Mouse (Mus musculus) spleen, embryonic (tissue): Measurements from ENCODE around the gene Med11.
"Not testable (repeated sequence)": the region's sequence is repeated elsewhere in the genome, so short reads cannot be mapped to it uniquely, and the experiment has no call there.

ENCODE experiments used
- CTCF ChIA-PET: fragments of 350-600 bp; sonication (Branson Sonifier 250); formaldehyde crosslinking; loops from one replicate; lab custom pipeline; 2022; lab: Charles Lee

Gene Med11

GRCm38 (mm10) chr11:70451797-70452498, at the start of gene Med11:
TSS of gene Med11 (plus strand) at chr11:70451919.
- CTCF ChIA-PET, result interaction anchor here (0.6 to 0.8 kb wide), 2 partner anchors 17 to 146 kb away, joined by 3 to 5 read pairs; no protein-coding TSS in a partner anchor

DNA sequence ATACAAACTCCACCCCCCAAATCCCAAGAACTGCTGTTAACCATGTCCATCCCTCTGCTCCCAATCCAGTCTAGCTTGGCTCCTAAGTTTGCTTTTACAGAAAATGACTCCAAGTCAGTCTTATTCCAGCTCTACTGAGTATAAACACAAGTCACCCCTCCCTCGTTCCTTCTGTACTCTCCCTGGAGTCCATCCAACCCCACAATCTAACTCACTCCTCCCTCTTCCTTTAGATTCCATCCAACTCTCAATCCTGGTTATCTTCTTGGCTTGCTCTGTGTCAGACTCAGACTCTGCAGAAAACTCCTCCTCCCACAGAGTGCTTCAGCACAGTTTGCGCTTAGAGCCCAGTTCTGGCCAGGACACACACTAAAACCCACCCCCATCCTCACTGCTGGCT, 48.1 kb upstream of the Med11 start:
- CTCF ChIA-PET, result no interaction called here

GRCm38 (mm10) chr11:70409594-70410296, 42.0 kb upstream of the Med11 start, which contains the start of gene Pelp1:
TSS of gene Pelp1 (minus strand) at chr11:70410031.
- CTCF ChIA-PET, result interaction anchor here (0.7 kb wide), 1 partner anchor 40 kb away, joined by 3 read pairs; no protein-coding TSS in a partner anchor

- CTCF ChIA-PET, result interaction anchor here (0.7 kb wide), 1 partner anchor 40 kb away, joined by 3 read pairs; no protein-coding TSS in a partner anchor
Observed at GRCm38 (mm10) chr11:70410297-70410643, 41.4 kb upstream of the Med11 start.

- CTCF ChIA-PET, result interaction anchor here (1.1 kb wide), 1 partner anchor 108 kb away, joined by 4 read pairs; no protein-coding TSS in a partner anchor
Observed at GRCm38 (mm10) chr11:70412591-70412990, 39.1 kb upstream of the Med11 start.

DNA sequence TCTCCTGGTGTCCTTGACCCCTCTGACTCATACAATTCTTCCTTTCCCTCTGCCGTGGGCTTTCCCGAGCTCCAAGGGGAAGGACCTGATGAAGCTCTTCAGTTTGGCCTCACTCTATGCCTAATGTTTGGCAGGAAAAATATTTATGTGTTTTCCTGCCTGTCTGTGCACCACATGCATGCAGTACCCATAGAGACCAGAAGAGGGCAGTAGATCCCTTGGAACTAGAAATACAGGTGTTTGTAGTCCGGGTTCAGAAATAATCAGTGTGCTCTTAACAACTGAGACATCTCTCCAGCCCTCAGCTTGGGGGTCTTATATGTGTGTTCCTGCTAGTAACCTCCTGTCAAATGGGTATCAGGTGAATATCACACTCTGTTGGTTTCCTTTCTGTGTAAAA, 37.8 kb upstream of the Med11 start:
- CTCF ChIA-PET, result interaction anchor here (0.7 to 1.0 kb wide), 3 partner anchors 21 to 216 kb away, joined by 3 to 5 read pairs (median 4); no protein-coding TSS in a partner anchor

DNA sequence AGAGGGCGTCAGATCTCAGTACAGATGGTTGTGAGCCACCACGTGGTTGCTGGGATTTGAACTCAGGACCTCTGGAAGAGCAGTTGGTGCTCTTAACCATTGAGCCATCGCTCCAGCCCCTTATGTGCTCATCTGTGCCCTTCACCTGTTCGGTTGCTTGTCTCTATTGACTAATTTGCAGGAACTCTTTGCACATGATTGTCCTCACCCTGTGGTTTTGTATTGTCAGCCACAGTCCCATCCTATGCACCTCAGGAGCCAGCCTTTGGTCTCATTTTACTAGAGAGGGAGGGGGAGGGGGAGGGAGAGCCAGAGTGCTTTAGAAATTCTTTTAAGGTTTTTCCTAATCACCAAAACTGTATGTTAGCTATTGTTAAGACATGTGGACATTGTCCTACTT, 33.5 kb upstream of the Med11 start:
- CTCF ChIA-PET, result no interaction called here

GRCm38 (mm10) chr11:70419486-70419885, 32.2 kb upstream of the Med11 start:
- CTCF ChIA-PET, result no interaction called here

GRCm38 (mm10) chr11:70426598-70426997, 25.1 kb upstream of the Med11 start:
- CTCF ChIA-PET, result not testable (repeated sequence)

DNA sequence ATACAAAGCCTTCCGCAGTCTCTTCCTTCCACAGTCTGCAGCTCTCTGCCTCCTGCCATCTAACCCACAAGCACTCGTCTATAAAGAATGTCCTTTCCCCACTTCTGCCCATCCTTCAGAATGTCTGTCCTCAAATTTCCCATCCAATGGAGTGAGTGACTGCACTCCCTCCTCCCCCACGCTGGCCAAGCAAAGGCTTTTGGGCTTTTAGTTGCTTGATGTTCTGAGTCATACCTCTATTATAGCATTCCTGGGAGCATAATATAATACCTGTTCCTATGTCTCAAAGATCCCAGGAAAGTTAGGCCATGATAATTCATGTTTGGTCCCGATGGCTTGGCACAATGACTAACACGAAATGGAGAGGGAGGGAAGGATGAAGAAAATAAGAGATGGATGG, 20.1 kb upstream of the Med11 start:
- CTCF ChIA-PET, result interaction anchor here (0.6 to 0.7 kb wide), 2 partner anchors 75 to 320 kb away, joined by 3 to 7 read pairs; no protein-coding TSS in a partner anchor

- CTCF ChIA-PET, result interaction anchor here (0.5 to 1.1 kb wide), 5 partner anchors 74 to 319 kb away, joined by 3 to 7 read pairs (median 3); no protein-coding TSS in a partner anchor
Observed at GRCm38 (mm10) chr11:70432048-70432894, 19.4 kb upstream of the Med11 start, which contains the start of gene Arrb2. TSS of gene Arrb2 (plus strand) at chr11:70432635.

DNA sequence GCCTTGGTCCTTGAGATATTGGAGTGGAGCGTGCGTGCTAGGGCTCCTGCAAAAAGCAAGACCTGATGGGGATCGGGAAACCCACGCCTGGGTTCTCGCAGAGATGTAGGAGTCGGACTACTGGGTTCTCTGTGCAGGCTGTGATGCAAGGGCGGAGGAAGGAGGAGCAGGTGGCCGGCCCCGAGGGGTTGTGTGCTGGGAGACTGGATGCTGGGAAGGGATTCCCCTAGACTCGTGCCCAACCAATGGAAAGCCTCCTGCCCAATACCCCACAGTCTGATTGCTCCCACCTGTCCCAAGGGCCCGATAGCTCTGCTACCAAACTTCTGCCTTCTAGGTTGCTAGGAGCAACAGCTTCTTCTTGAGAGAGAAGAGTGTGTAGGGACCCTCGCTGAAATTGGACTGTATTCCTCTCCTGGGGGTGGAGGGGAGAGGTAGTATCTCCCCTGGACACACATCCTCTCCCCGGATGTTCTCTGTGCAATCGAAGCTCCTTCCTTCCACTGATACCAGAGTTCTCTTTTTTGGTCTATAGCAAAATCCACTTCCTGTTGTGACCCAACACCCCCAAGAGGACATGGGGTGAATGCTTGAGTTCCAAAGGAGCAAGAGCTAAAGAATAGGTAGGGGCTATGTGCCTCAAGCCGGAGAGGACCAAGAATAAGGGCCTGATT, 18.7 kb upstream of the Med11 start:
- CTCF ChIA-PET, result interaction anchor here (0.5 to 1.1 kb wide), 3 partner anchors 75 to 96 kb away, joined by 3 read pairs; no protein-coding TSS in a partner anchor

DNA sequence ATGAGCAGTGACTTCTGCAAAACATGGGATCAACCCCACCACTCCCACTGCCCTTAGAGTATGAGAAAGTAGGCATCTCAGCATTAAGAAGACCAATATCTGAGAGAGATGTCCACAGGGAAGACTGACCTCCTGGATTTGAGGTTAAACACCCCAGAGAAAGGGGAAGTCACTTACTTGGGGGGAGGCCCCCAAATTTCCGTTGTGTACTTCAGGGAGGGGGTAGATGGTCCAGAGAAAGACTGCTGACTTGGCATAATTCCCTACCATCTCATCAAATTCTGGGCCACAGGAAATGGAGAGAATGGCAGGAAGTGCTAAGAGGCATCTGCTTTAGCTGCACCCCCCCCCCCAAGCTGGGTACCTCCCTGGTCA, 18.2 kb upstream of the Med11 start:
- CTCF ChIA-PET, result interaction anchor here (0.7 kb wide), 1 partner anchor 95 kb away, joined by 3 read pairs; no protein-coding TSS in a partner anchor

DNA sequence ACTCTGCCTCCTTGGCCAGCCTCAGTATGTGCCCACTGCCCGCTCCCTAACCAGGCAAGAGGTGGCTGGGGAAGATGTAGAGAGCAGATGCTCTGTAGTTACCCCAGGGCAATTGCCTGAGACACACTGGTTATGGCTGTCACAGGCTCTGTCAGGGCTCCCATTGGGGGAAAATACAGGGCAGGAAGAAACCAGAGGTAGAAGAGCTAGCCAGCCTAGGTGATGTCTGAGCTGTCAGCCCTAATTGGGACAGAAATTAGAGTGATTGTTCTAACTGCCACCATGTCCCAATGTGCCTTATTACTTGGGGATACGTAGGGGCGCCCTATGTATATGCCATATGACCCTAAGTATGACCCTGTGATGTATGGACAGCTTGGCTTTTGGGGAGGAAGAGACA, 17.8 kb upstream of the Med11 start:
- CTCF ChIA-PET, result interaction anchor here (0.7 kb wide), 1 partner anchor 94 kb away, joined by 3 read pairs; no protein-coding TSS in a partner anchor

GRCm38 (mm10) chr11:70435476-70435875, 16.2 kb upstream of the Med11 start:
- CTCF ChIA-PET, result no interaction called here

GRCm38 (mm10) chr11:70437426-70437825, 14.3 kb upstream of the Med11 start:
- CTCF ChIA-PET, result interaction anchor here (0.5 kb wide), 1 partner anchor 902 kb away, joined by 3 read pairs; no protein-coding TSS in a partner anchor

- CTCF ChIA-PET, result no interaction called here
Observed at GRCm38 (mm10) chr11:70438728-70439374, 12.9 kb upstream of the Med11 start.

- CTCF ChIA-PET, result no interaction called here
Observed at GRCm38 (mm10) chr11:70440637-70441036, 11.1 kb upstream of the Med11 start.

DNA sequence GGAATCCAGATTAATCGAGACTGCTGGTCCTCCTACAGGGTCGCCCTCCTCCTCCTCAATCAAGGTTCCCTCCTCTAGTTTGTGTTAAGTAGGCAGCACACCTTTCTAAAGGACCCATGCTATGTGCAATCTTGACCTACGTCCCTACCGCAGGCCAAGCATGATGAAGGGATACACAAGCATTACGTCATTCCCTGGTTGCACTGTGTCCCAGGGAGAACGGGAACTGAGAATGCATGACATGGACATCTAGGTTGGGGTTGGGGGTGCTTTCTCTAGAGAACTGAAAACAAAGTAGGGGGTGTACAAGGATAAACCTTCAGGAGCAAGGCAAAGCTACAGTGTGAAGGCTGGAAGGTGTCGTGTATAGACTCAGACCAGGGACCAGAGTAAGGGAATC, 9.8 kb upstream of the Med11 start:
- CTCF ChIA-PET, result no interaction called here

GRCm38 (mm10) chr11:70443964-70444363, 7.8 kb upstream of the Med11 start:
- CTCF ChIA-PET, result interaction anchor here (0.6 kb wide), 1 partner anchor 236 kb away, joined by 5 read pairs; no protein-coding TSS in a partner anchor
